Mouse (Mus musculus): Measurements from ENCODE around the gene Gabpb2. TPM values are rescaled to one million over a fixed set of nuclear protein-coding genes. Genes with fewer than 3 reads are reported as not detected.
"Not testable (repeated sequence)": the region's sequence is repeated elsewhere in the genome, so short reads cannot be mapped to it uniquely, and the experiment has no call there.

Gabpb2 gene
- total and polyA plus RNA-seq, 3 experiments: 4.5 to 21.1 (median 19.0) TPM

- peak; percentile 94 for DNase-seq
Observed at GRCm38 (mm10) chr3:95159987-95160963, 57.4 kb downstream of the Gabpb2 start, which contains the start of gene Sema6c. Gene Sema6c (plus strand): TSS chr3:95160457.

DNA sequence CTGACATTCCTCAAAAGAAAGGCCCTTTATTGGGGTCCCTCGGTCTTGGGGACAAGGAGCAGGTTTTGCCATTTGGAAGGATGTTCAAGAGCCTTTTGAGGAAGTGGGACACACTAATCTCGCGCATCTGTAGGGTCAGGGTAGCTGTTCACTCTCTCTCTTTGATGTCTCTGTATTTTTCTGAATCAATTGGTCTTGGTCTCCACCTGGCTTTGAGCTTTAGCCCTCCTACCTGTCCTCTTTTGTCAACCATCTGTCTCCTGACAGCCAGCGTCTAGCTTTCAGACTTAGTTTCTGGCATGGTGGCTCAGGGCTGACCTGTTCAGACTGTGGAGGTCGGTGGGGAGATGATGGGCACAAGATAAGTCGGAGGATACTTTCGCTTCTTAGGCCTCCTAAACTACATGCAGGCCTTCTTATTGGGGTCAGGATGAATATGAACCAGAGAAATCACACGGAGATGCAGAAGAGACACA, 58.2 kb downstream of the Gabpb2 start:
- DNase-seq: no peak

GRCm38 (mm10) chr3:95153874-95154273, 63.8 kb downstream of the Gabpb2 start:
- DNase-seq: peak; percentile 37

DNA sequence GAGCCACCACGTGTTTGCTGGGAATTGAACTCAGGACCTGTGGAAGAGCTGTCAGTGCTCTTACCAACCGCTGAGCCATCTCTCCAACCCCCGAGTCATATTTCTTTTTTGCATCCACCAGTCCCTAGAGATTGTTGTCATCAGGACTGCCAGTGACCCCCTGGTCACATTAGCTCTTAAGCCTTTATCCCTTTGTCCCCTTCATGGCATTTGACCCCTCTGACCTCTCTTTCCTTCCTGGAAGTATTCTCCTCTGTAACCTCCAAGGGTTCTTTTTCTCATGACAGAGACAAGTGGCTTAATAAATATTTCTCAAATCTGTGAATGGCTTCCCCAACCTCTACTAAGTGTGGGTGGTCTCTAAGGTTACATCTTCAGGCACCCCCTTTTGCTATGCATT, 69.8 kb downstream of the Gabpb2 start:
- DNase-seq: no peak

DNA sequence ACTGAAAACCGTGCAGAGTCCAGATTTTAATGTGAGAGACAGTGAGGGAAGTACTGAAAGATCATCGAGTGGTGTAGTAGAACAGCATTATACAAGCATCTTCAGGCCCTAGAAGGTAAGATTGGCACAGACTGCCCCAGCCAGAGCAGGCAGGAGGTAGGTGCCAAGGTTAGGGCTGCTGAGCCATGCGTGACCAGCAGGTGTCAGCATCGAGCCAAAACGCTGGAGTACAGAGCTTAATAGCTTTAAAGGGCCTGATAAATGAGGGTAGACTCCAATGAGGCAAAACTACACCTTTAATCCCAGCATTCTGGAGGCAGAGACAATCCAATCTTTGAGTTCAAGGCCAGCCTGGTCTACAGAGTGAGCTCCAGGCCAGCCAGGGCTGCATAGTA, 75.1 kb downstream of the Gabpb2 start:
- peak; percentile 88 for DNase-seq

GRCm38 (mm10) chr3:95141952-95142616, 75.6 kb downstream of the Gabpb2 start, which contains the start of gene Tnfaip8l2:
Gene Tnfaip8l2 (minus strand): TSS chr3:95142360.
- DNase-seq: no peak

DNA sequence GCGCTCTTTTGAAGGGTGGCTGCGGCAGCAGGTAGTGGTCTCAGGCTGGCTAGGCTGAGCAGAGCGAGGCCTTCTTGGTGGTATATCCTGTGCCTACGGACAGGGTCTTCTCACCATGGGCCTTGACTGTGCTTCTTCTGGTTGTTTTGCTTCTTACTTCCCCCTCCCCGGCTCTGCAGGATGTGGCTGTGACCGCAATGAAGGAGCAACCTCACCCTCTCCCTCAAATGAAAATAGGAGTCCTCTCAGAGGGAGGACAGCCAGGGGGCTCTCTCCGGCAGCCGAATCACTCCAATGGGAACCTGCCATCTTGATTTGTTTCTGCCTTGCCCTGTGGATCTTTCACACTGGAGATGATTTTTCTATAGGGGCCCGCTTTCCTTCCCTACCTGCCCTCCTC, 76.2 kb downstream of the Gabpb2 start:
- no peak for DNase-seq

DNA sequence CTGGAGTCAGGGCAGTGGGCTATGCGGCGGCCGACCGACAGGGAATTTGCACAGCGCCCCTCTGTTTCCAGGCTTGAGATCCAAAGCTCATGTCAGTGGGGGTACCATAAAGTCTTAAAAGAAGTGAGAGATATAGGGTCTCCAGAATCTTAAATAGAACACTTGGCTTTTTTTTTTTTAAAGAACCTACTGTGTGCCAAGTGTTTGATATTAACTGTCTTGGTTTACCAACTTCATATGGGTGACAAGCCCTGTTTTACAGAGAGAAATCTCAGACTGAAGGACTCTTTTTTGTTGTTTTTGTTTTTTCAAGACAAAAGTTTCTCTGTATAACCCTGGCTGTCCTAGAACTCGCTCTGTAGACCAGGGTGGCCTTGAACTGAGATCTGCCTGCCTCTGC, 76.9 kb downstream of the Gabpb2 start:
- DNase-seq: no peak

DNA sequence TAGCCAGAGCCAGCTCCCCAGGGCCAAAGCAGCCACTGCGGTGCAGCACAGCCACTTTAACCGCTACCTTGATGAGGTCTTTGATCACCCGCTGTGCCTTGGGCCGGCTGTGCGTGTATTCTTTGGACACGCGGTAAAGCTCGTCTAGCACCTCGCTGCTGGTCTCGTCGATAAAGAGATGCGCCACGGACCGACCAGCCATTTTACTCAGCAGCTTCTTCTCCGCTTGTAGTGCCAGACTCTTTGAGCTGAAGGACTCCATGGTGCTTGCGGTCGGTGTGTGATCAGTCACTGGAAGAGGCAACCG, 77.5 kb downstream of the Gabpb2 start:
- DNase-seq: no peak

DNA sequence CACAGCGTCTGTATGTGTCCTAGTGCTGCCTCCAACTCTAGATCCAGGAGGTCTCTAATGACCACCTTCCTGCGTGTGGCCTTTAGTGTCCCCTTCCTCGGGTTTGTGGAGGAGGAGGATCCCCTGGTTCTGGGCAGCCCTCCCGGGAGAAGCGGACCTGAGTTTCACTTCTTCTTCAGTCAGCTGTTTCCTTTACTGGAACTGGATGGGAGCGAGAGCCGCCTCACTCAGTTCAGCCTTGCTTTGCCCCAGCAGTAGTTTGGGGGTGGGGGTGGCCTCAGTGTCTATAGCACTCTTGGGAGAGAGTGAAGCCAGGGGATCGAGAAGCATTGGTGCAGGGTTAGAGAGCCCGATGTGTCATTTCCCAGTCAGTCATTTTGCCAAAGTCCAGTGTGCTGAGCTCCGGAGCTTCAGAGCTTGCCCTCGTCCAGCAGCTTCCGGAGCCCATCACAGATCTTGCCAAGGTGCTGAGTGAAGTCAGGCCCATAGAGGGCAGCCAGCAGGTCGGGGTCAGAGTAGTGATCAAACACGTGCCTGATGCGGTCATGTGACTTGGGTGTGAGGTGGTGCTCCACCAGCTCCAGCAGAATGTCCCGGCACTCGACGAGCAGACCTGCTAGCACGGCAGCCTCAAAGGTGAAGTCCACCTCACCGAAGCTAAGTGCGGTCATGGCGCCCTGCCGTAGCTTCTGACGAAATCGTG, 78.0 kb downstream of the Gabpb2 start:
- DNase-seq: peak; percentile 38

DNA sequence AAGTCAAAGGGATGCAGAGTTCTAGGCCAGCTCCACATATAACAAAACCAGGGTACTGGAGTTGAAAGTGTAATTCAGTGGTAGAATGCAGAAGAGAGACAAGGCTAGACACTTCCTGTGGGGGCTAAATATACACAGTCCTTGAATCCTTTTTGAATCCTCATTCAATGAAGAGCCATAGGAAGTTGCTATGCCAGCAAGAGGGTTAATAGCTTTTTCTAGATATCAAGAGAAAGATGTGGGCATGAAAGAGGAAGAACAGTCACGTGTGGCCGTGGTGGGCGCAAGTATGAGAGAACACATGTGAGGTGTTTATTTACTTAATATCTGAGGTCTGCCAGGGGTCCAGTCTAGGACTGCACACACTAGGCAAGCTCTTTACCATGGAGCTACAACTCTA, 81.4 kb downstream of the Gabpb2 start:
- no peak for DNase-seq

- DNase-seq: no peak
Observed at GRCm38 (mm10) chr3:95135433-95136052, 82.2 kb downstream of the Gabpb2 start.

- DNase-seq: peak; percentile 58
Observed at GRCm38 (mm10) chr3:95135023-95135422, 82.7 kb downstream of the Gabpb2 start.

GRCm38 (mm10) chr3:95134133-95134532, 83.6 kb downstream of the Gabpb2 start:
- not testable (repeated sequence) for DNase-seq

DNA sequence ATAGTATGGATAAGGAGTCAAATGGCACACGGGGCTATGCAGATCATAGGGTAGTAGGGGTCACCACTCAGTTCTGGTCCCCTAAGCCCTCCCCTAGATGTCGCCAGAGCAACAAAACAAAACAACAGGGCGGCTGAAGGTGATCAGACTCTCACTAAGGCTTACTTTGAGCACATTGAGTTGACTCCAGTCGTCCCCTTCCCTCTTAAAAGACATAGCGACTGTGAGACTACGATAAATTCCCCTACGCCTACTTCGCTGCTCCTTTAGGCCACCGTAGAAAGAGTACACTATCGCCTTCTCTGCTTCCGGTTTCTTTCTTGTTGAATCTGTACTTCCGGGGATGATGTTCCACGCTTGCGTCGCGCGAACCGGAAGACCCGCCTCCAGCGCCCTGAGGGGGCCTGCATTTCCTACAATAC, 84.0 kb downstream of the Gabpb2 start, which contains the start of the genes Scnm1 and Lysmd1:
Gene Scnm1 (minus strand): TSS at position 332 of the 422 bp plus-strand sequence.
Gene Lysmd1 (plus strand): TSS at position 409 of the 422 bp plus-strand sequence.
- DNase-seq: peak; percentile 94

GRCm38 (mm10) chr3:95133176-95133575, 84.5 kb downstream of the Gabpb2 start:
- DNase-seq: no peak

GRCm38 (mm10) chr3:95132389-95132788, 85.3 kb downstream of the Gabpb2 start:
- DNase-seq: not testable (repeated sequence)
